9 mouse cellular contexts compared by ENCODE assay signal in genomic region chr15:36987211-36987877, GRCm38 (mm10). TPM values are rescaled to one million over a fixed set of nuclear protein-coding genes. Genes with fewer than 3 reads are reported as not detected.
A peak's percentile ranks its signal among the peaks of the same experiment; 100 is the strongest.
DNase-seq lines count a peak whose midpoint lies in the region; ATAC-seq lines count a peak whose summit lies in the region.
"Had no signal": no experiment of that assay in that cellular context is flagged by ENCODE, and none has a peak within 500 bp of the region (broad histone marks: within the 10 kb centered on the region; RNA-seq: fewer than 3 reads in every experiment).

No protein-coding gene starts in this region.

- no peak overlapping the region for H3K4me2 ChIP-seq in midbrain, embryonic 12.5 days (replicated peaks)
- H3K4me2 ChIP-seq in midbrain, embryonic 16.5 days (ENCODE audit: low read length) = no peak overlapping the region
- no peak overlapping the region for H3K4me2 ChIP-seq in hindbrain, embryonic 16.5 days (ENCODE audit: low read length)
- no peak overlapping the region for H3K4me2 ChIP-seq in kidney, embryonic 16.5 days (replicated peaks; ENCODE audit: low read depth, low read length)
- H3K4me2 ChIP-seq: intestine, embryonic 15.5 days had no signal

- H3K4me3 ChIP-seq in midbrain, embryonic 12.5 days = no peak overlapping the region
- no peak overlapping the region for H3K4me3 ChIP-seq in midbrain, embryonic 16.5 days (ENCODE audit: low read depth, low read length)
- no peak overlapping the region for H3K4me3 ChIP-seq in hindbrain, embryonic 16.5 days (ENCODE audit: low read length)
- no peak overlapping the region for H3K4me3 ChIP-seq in kidney, embryonic 16.5 days (ENCODE audit: low read length)
- H3K4me3 ChIP-seq: intestine, embryonic 15.5 days had no signal

- H3K27ac ChIP-seq in midbrain, embryonic 12.5 days (replicated peaks) = peak overlapping the region; percentile 60; the same call in 1 of the 2 replicates
- H3K27ac ChIP-seq in midbrain, embryonic 16.5 days (ENCODE audit: low read length) = no peak overlapping the region
- no peak overlapping the region for H3K27ac ChIP-seq in hindbrain, embryonic 16.5 days (ENCODE audit: low read depth, low read length)
- no peak overlapping the region for H3K27ac ChIP-seq in kidney, embryonic 16.5 days (ENCODE audit: low read length)
- H3K27ac ChIP-seq: intestine, embryonic 15.5 days had no signal

- no peaks in the 10 kb centered on the region for H3K27me3 ChIP-seq in midbrain, embryonic 12.5 days
- H3K27me3 ChIP-seq in midbrain, embryonic 16.5 days (ENCODE audit: control insufficient read depth, insufficient read depth, low read depth, low read length) = no peaks in the 10 kb centered on the region
- H3K27me3 ChIP-seq in hindbrain, embryonic 16.5 days (replicated peaks; ENCODE audit: control insufficient read depth, insufficient read depth, low read length) = no peaks in the 10 kb centered on the region
- H3K27me3 ChIP-seq in kidney, embryonic 16.5 days (ENCODE audit: insufficient read depth, low read length) = no peaks in the 10 kb centered on the region
- H3K27me3 ChIP-seq: intestine, embryonic 15.5 days had no signal

- no peak overlapping the region for H3K9ac ChIP-seq in midbrain, embryonic 12.5 days (replicated peaks)
- no peak overlapping the region; the same call in 1 of the 2 replicates for H3K9ac ChIP-seq in midbrain, embryonic 16.5 days (ENCODE audit: low read depth, low read length)
- H3K9ac ChIP-seq in hindbrain, embryonic 16.5 days (ENCODE audit: low read depth, low read length) = peak overlapping the region; percentile 13; the same call in 1 of the 2 replicates
- H3K9ac ChIP-seq in kidney, embryonic 16.5 days (replicated peaks; ENCODE audit: low read length) = no peak overlapping the region
- H3K9ac ChIP-seq: intestine, embryonic 15.5 days had no signal

- WGBS in midbrain, embryonic 12.5 days = 75% methylated on average over 6 of the region's 6 CpGs
- WGBS in midbrain, embryonic 16.5 days = 63% methylated on average over 6 of the region's 6 CpGs
- WGBS in hindbrain, embryonic 16.5 days = 52% methylated on average over 6 of the region's 6 CpGs
- WGBS in kidney, embryonic 16.5 days = 63% methylated on average over 6 of the region's 6 CpGs

- no peaks in the 10 kb centered on the region for H3K9me3 ChIP-seq in midbrain, embryonic 12.5 days
- H3K9me3 ChIP-seq in midbrain, embryonic 16.5 days (replicated peaks; ENCODE audit: control insufficient read depth, low read length, poor library complexity, severe bottlenecking) = no peaks in the 10 kb centered on the region
- no peaks in the 10 kb centered on the region for H3K9me3 ChIP-seq in hindbrain, embryonic 16.5 days (ENCODE audit: control insufficient read depth, low read length)
- H3K9me3 ChIP-seq in kidney, embryonic 16.5 days (ENCODE audit: low read length) = no peaks in the 10 kb centered on the region
- H3K9me3 ChIP-seq: intestine, embryonic 15.5 days had no signal

- no peaks in the 10 kb centered on the region for H3K36me3 ChIP-seq in midbrain, embryonic 12.5 days
- no peaks in the 10 kb centered on the region for H3K36me3 ChIP-seq in midbrain, embryonic 16.5 days (ENCODE audit: control insufficient read depth, insufficient read depth, low read length)
- no peaks in the 10 kb centered on the region for H3K36me3 ChIP-seq in hindbrain, embryonic 16.5 days (ENCODE audit: control insufficient read depth, insufficient read depth, low read length)
- peaks cover 3% of the 10 kb centered on the region; the same call in 1 of the 2 replicates for H3K36me3 ChIP-seq in kidney, embryonic 16.5 days (ENCODE audit: insufficient read depth, low read length)
- H3K36me3 ChIP-seq: intestine, embryonic 15.5 days had no signal

- H3K4me1 ChIP-seq in midbrain, embryonic 12.5 days = peaks cover 9% of the 10 kb centered on the region
- no peaks in the 10 kb centered on the region for H3K4me1 ChIP-seq in midbrain, embryonic 16.5 days (ENCODE audit: control insufficient read depth, insufficient read depth, low read length)
- H3K4me1 ChIP-seq in hindbrain, embryonic 16.5 days (ENCODE audit: control insufficient read depth, insufficient read depth, low read depth, low read length) = no peaks in the 10 kb centered on the region; the same call in 1 of the 2 replicates
- peaks cover 23% of the 10 kb centered on the region for H3K4me1 ChIP-seq in kidney, embryonic 16.5 days (ENCODE audit: insufficient read depth, low read length)

- peak; percentile 21 to 30 for DNase-seq in cerebellum, postnatal 25 days
- DNase-seq in cerebellum, adult 9-11 months = no peak
- peak; percentile 50 for DNase-seq in right cerebral cortex, postnatal 25 days
- no peak for DNase-seq in kidney, postnatal 36 days

- ATAC-seq in midbrain, embryonic 12.5 days (ENCODE audit: low FRiP score, low read depth) = no peak
- no peak for ATAC-seq in midbrain, embryonic 16.5 days
- ATAC-seq in hindbrain, embryonic 16.5 days = no peak
- ATAC-seq in kidney, embryonic 16.5 days (ENCODE audit: low FRiP score, low TSS enrichment) = no peak
- ATAC-seq: intestine, embryonic 15.5 days had no signal

RNA-seq across cellular contexts. Expression of gene Zfp706, which starts 20.2 kb away (rescaled TPM):
- 439 and 444 TPM in 2 replicates for polyA plus RNA-seq in midbrain, embryonic 12.5 days (2016; fragmentation: Nextera tagmentation; extraction: Ambion mirVana)
- polyA plus RNA-seq in midbrain, embryonic 16.5 days (2015; fragmentation: Nextera tagmentation; extraction: Ambion mirVana) = 495 and 501 TPM in 2 replicates
- 433 and 435 TPM in 2 replicates for polyA plus RNA-seq in hindbrain, embryonic 16.5 days (2015; fragmentation: Nextera tagmentation; extraction: Ambion mirVana)
- polyA plus RNA-seq in kidney, embryonic 16.5 days (2015; fragmentation: Nextera tagmentation; extraction: Ambion mirVana) = 403 and 418 TPM in 2 replicates

Comparison
In these comparisons a context has a peak if more than half of its experiments do, and no peak if none do; other contexts are left out.
1. DNase-seq: peak in cerebellum, postnatal 25 days (2 of 2) and right cerebral cortex, postnatal 25 days (single experiment); none in cerebellum, adult 9-11 months (single experiment) and kidney, postnatal 36 days (0 of 2).